ENCODE assay signal across 16 mouse cellular contexts in the genomic region with DNA sequence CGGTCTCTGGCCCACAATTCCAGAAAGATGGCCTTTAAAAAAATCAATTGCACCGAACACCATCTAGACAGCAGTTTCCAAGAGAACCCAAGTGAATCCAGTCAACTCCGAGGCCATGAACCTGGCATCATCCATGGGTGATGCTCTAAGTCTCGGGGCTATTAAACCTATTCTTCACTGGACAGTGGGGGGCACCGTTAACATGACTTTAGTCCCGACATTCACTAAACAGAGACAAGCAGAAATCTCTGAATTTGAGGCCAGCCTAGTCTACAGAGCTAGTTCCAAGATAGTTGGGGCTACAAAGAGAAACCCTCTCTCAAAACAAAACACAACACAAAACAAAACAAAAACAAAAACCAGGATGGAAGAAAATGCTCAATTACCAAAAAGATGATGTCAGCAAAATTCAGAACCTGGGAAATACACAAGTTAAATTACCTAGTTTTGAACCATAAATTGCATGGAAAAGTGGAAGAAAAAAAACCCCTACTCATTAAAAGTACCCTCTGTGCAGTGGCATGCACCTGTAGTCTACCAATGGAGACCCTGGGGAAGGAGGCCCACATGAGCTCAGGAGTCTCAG. TPM values are rescaled to one million over a fixed set of nuclear protein-coding genes. Genes with fewer than 3 reads are reported as not detected.
DNase-seq lines count a peak whose midpoint lies in the region; ATAC-seq and TF ChIP-seq lines count a peak whose summit lies in the region.
"Had no signal": no experiment of that assay in that cellular context is flagged by ENCODE, and none has a peak within 500 bp of the region (broad histone marks: within the 10 kb centered on the region; RNA-seq: fewer than 3 reads in every experiment).

No protein-coding gene starts in this region.

- no peak for DNase-seq in heart, adult 2 months
- peak; percentile 6 for DNase-seq in lung, embryonic 14.5 days
- no peak for DNase-seq in lung, postnatal 4 days
- DNase-seq in CH12.LX (ENCODE audit: extremely low read depth), result no peak
- DNase-seq in lung, postnatal 36 days, result peak; percentile 45
- no peak for DNase-seq in left cerebral cortex, adult 11 months (ENCODE audit: low spot score)
- DNase-seq: adrenal gland, adult 2 months; cerebellum, postnatal 25 days; heart, postnatal 10 days; kidney, adult 2 months; right cerebral cortex, postnatal 14 days had no signal

- intact Hi-C loops in heart, adult 2 months (cut with DNase I), result no loop called here

- no peak for ATAC-seq in heart, embryonic 11.5 days (replicated peaks; ENCODE audit: insufficient number of reproducible peaks, low FRiP score, low TSS enrichment)
- ATAC-seq in lung, embryonic 14.5 days (ENCODE audit: insufficient read depth), result no peak
- ATAC-seq: forebrain, embryonic 14.5 days; midbrain, embryonic 13.5 days had no signal

- TF ChIP-seq EP300 in heart, adult 2 months (IDR thresholded peaks at IDR 0.05; ENCODE audit: insufficient read depth, low read depth, low read length), result no peak
- no peak for TF ChIP-seq EP300 in CH12.LX (IDR thresholded peaks at IDR 0.05; ENCODE audit: low read length)

- in situ Hi-C loops in CH12.LX (cut with MboI; ENCODE audit: low pct_ligation_motif_present, low pct_unique_long_range_greater_than_20kb, low sequenced_read_pairs), result loop anchor here (5.0 kb wide), 1 partner anchor 78 kb away; the partner anchor contains the start of gene Myoz1

- no peak overlapping the region for H3K9ac ChIP-seq in heart, adult 2 months (ENCODE audit: low read depth, low read length)
- H3K9ac ChIP-seq in heart, embryonic 11.5 days (ENCODE audit: low read depth, low read length), result no peak overlapping the region
- H3K9ac ChIP-seq in lung, embryonic 14.5 days, result no peak overlapping the region
- no peak overlapping the region for H3K9ac ChIP-seq in CH12.LX (ENCODE audit: insufficient read depth, low read depth)
- H3K9ac ChIP-seq: hindbrain, embryonic 15.5 days; limb, embryonic 15.5 days; midbrain, embryonic 13.5 days had no signal

- H3K79me2 ChIP-seq in heart, adult 2 months (replicated peaks; ENCODE audit: control insufficient read depth, insufficient read depth, low read length), result no peaks in the 10 kb centered on the region; the same call in 1 of the 2 replicates
- no peaks in the 10 kb centered on the region for H3K79me2 ChIP-seq in CH12.LX (replicated peaks; ENCODE audit: control insufficient read depth, extremely low read depth, insufficient read depth, poor library complexity, severe bottlenecking)

- H3K27ac ChIP-seq in heart, adult 2 months, result no peak overlapping the region
- H3K27ac ChIP-seq in heart, embryonic 11.5 days (ENCODE audit: low read depth, low read length), result no peak overlapping the region
- H3K27ac ChIP-seq in lung, embryonic 14.5 days (ENCODE audit: low read depth), result no peak overlapping the region
- H3K27ac ChIP-seq in CH12.LX (ENCODE audit: insufficient read depth, low read depth), result no peak overlapping the region
- H3K27ac ChIP-seq: hindbrain, embryonic 15.5 days; limb, embryonic 15.5 days; midbrain, embryonic 13.5 days had no signal

- 71% methylated on average over 6 of the region's 6 CpGs for WGBS in heart, adult 2 months
- 73% methylated on average over 6 of the region's 6 CpGs for WGBS in heart, embryonic 11.5 days (ENCODE audit: insufficient replicate concordance)
- 76% methylated on average over 6 of the region's 6 CpGs for WGBS in lung, embryonic 14.5 days

- peak; percentile 34 for TF ChIP-seq CTCF in heart, adult 2 months (IDR thresholded peaks at IDR 0.05)
- 0 out of 2 replicates have a peak, but pooled peaks have one; percentile 11 for TF ChIP-seq CTCF in lung, embryonic 14.5 days (IDR thresholded peaks at IDR 0.05; ENCODE audit: low read depth)
- TF ChIP-seq CTCF in CH12.LX (conservative IDR thresholded peaks at IDR 0.05 in 1 of 2, IDR thresholded peaks at IDR 0.05 in 1 of 2; ENCODE audit: low read depth in 2 of 2, low read length in 2 of 2), result peak in 1 of 2 experiments; percentile 47; a peak in 2 of 4 replicates

- H3K36me3 ChIP-seq in heart, adult 2 months (ENCODE audit: control insufficient read depth, insufficient read depth, low read length), result no peaks in the 10 kb centered on the region; the same call in 1 of the 2 replicates
- peaks cover 3% of the 10 kb centered on the region for H3K36me3 ChIP-seq in heart, embryonic 11.5 days (ENCODE audit: control insufficient read depth, insufficient read depth, low read length)
- H3K36me3 ChIP-seq in lung, embryonic 14.5 days (ENCODE audit: insufficient read depth), result peaks cover 36% of the 10 kb centered on the region; the same call in 1 of the 2 replicates
- peaks cover 23 to 59% of the 10 kb centered on the region in 2 experiments for H3K36me3 ChIP-seq in CH12.LX (replicated peaks in 1 of 2; ENCODE audit: control insufficient read depth in 1 of 2, insufficient read depth in 1 of 2, low read length in 1 of 2)

- peak; percentile 37 for TF ChIP-seq RAD21 in CH12.LX (IDR thresholded peaks at IDR 0.05; ENCODE audit: low read depth, low read length)

- H3K9me3 ChIP-seq in heart, embryonic 11.5 days (replicated peaks; ENCODE audit: control insufficient read depth, low read length), result no peaks in the 10 kb centered on the region
- H3K9me3 ChIP-seq in lung, embryonic 14.5 days (ENCODE audit: low read depth, low read length), result no peaks in the 10 kb centered on the region
- H3K9me3 ChIP-seq in CH12.LX (replicated peaks; ENCODE audit: low read length), result no peaks in the 10 kb centered on the region
- H3K9me3 ChIP-seq: hindbrain, embryonic 15.5 days; limb, embryonic 15.5 days; midbrain, embryonic 13.5 days had no signal

- dilution Hi-C loops in CH12.LX (cut with MboI; ENCODE audit: extremely low pct_ligation_motif_present, extremely low pct_unique_long_range_greater_than_20kb, low sequenced_read_pairs), result no loop called here

- no peaks in the 10 kb centered on the region for H3K27me3 ChIP-seq in heart, adult 2 months (ENCODE audit: control insufficient read depth, insufficient read depth, low read length)
- H3K27me3 ChIP-seq in heart, embryonic 11.5 days (ENCODE audit: control insufficient read depth, insufficient read depth, low read length), result no peaks in the 10 kb centered on the region
- no peaks in the 10 kb centered on the region for H3K27me3 ChIP-seq in lung, embryonic 14.5 days (ENCODE audit: insufficient read depth, low read length)
- H3K27me3 ChIP-seq in CH12.LX (replicated peaks), result no peaks in the 10 kb centered on the region
- H3K27me3 ChIP-seq: hindbrain, embryonic 15.5 days; limb, embryonic 15.5 days; midbrain, embryonic 13.5 days had no signal

- H3K4me3 ChIP-seq in heart, adult 2 months, result no peak overlapping the region
- no peak overlapping the region for H3K4me3 ChIP-seq in heart, embryonic 11.5 days (ENCODE audit: low read depth, low read length)
- H3K4me3 ChIP-seq in lung, embryonic 14.5 days (ENCODE audit: low read depth, low read length), result no peak overlapping the region
- H3K4me3 ChIP-seq in CH12.LX (replicated peaks in 1 of 3; ENCODE audit: low read depth in 2 of 3, low read length in 2 of 3, poor library complexity in 1 of 3), result no peak overlapping the region
- H3K4me3 ChIP-seq: hindbrain, embryonic 15.5 days; limb, embryonic 15.5 days; midbrain, embryonic 13.5 days had no signal

- H3K4me1 ChIP-seq in heart, adult 2 months (ENCODE audit: control insufficient read depth, insufficient read depth, low read length), result no peaks in the 10 kb centered on the region; the same call in 1 of the 2 replicates
- H3K4me1 ChIP-seq in heart, embryonic 11.5 days (ENCODE audit: control insufficient read depth, insufficient read depth, low read length), result no peaks in the 10 kb centered on the region
- H3K4me1 ChIP-seq in lung, embryonic 14.5 days (ENCODE audit: insufficient read depth), result no peaks in the 10 kb centered on the region
- H3K4me1 ChIP-seq in CH12.LX (ENCODE audit: control insufficient read depth in 1 of 2, insufficient read depth in 2 of 2), result no peaks in the 10 kb centered on the region
- H3K4me1 ChIP-seq: hindbrain, embryonic 15.5 days; limb, embryonic 15.5 days; midbrain, embryonic 13.5 days had no signal

- no peak for TF ChIP-seq POLR2A in heart, adult 2 months (IDR thresholded peaks at IDR 0.05; ENCODE audit: insufficient read depth, low read depth, low read length)
- TF ChIP-seq POLR2A in CH12.LX (IDR thresholded peaks at IDR 0.05; ENCODE audit: low read depth, low read length), result no peak

- H3K4me2 ChIP-seq in heart, embryonic 11.5 days, result no peak overlapping the region
- H3K4me2 ChIP-seq in lung, embryonic 14.5 days, result no peak overlapping the region
- H3K4me2 ChIP-seq in CH12.LX (ENCODE audit: insufficient read depth, low read depth, poor library complexity, severe bottlenecking), result no peak overlapping the region
- H3K4me2 ChIP-seq: hindbrain, embryonic 15.5 days; limb, embryonic 15.5 days; midbrain, embryonic 13.5 days had no signal

TF ChIP-seq in CH12.LX, 34 proteins besides CTCF, POLR2A, EP300 and RAD21:
- TF ChIP-seq MAFK (IDR thresholded peaks at IDR 0.05; ENCODE audit: insufficient replicate concordance, low read length) (peak; percentile 90), SIN3A (IDR thresholded peaks at IDR 0.05; ENCODE audit: low read length) (no peak), SMC3 (IDR thresholded peaks at IDR 0.05; ENCODE audit: low read depth, low read length) (0 out of 2 replicates have a peak, but pooled peaks have one; percentile 5)
TF ChIP-seq in CH12.LX: peak in this region for 2.

RNA-seq across cellular contexts. Expression of gene Ppp3cb, which starts 32.5 kb away (rescaled TPM):
- total RNA-seq in heart, adult 2 months (2021), result 10 to 100 TPM; 60.9 to 69.2 TPM
- polyA plus RNA-seq in heart, adult 2 months (2012; rRNA removed), result 16.0 and 35.0 TPM in 2 replicates
- polyA plus RNA-seq in heart, embryonic 11.5 days (2014; fragmentation: Nextera tagmentation; extraction: Ambion mirVana), result 43.1 and 46.8 TPM in 2 replicates
- polyA plus RNA-seq in lung, embryonic 14.5 days (2014; fragmentation: Nextera tagmentation; extraction: Ambion mirVana), result 60.7 and 61.1 TPM in 2 replicates
- total RNA-seq in CH12.LX (2012; rRNA removed), result 23.6 and 25.7 TPM in 2 replicates
- total RNA-seq in CH12.LX (2014; rRNA removed), result 50.6 and 55.3 TPM in 2 replicates
- 53.8 and 61.1 TPM in 2 replicates for polyA plus RNA-seq in CH12.LX (2012; ENCODE audit: insufficient read length, low read depth)

Comparison
In these comparisons a context has a peak if more than half of its experiments do, and no peak if none do; other contexts are left out.
1. DNase-seq: peak in lung, embryonic 14.5 days (single experiment) and lung, postnatal 36 days (single experiment); none in heart, adult 2 months (0 of 2), lung, postnatal 4 days (0 of 2), CH12.LX (single experiment) and left cerebral cortex, adult 11 months (single experiment).